Mouse (Mus musculus) forebrain, embryonic 12.5 days (tissue): Measurements from ENCODE around the gene Dcst1. TPM values are rescaled to one million over a fixed set of nuclear protein-coding genes. Genes with fewer than 3 reads are reported as not detected.

Experiments
- ATAC-seq: fragments of 200-750 bp; cut with Nextera tagmentation; 2 replicates; pipeline ENCODE4 v1.8.0; 2017; ENCODE audit warnings: moderate TSS enrichment; ENCODE audit not compliant: low FRiP score
- H3K27ac ChIP-seq: fragments of 300-500 bp; sonication (generic); 2 replicates; pipeline ENCODE4 v1.5.1; 2016; ENCODE audit warnings: mild to moderate bottlenecking
- H3K27me3 ChIP-seq: fragments of 300-500 bp; sonication (generic); 2 replicates; pipeline ENCODE4 v1.6.1; 2016; ENCODE audit warnings: mild to moderate bottlenecking
- H3K36me3 ChIP-seq: fragments of 300-500 bp; sonication (generic); replicated peaks from 2 replicates; pipeline ENCODE4 v1.6.1; 2016; ENCODE audit warnings: mild to moderate bottlenecking
- H3K4me1 ChIP-seq: fragments of 300-500 bp; sonication (generic); 2 replicates; pipeline ENCODE4 v1.6.1; 2016
- H3K4me2 ChIP-seq: fragments of 300-500 bp; sonication (generic); 2 replicates; pipeline ENCODE4 v1.6.1; 2016; ENCODE audit warnings: mild to moderate bottlenecking, moderate library complexity
- H3K4me3 ChIP-seq: fragments of 300-500 bp; sonication (generic); replicated peaks from 2 replicates; pipeline ENCODE4 v1.5.1; 2016; ENCODE audit warnings: mild to moderate bottlenecking
- H3K9ac ChIP-seq: fragments of 300-500 bp; sonication (generic); 2 replicates; pipeline ENCODE4 v1.6.1; 2016; ENCODE audit warnings: mild to moderate bottlenecking
- H3K9me3 ChIP-seq: fragments of 300-500 bp; sonication (generic); 2 replicates; pipeline ENCODE4 v1.6.1; 2016
- WGBS: fragments of 180-500 bp; shearing (Covaris S2); methylation state at CpG from one replicate; pipeline ENCODE4 v1.1.7; 2016; 5-methylcytosine and 5-hydroxymethylcytosine counted together
- polyA plus RNA-seq: library from polyadenylated mRNA; unstranded; fragments of >200 nt; fragmentation: Nextera tagmentation; extraction: Ambion mirVana; gene quantifications from 2 replicates; pipeline ENCODE4 v1.2.1, GENCODE M21; 2016

Gene Dcst1
- polyA plus RNA-seq, 1 experiment from 2014 or later: 0.36 TPM

- H3K9ac ChIP-seq: peak overlapping the region; percentile 90
- H3K4me2 ChIP-seq: peak overlapping the region; percentile 70
- H3K27ac ChIP-seq: peak overlapping the region; percentile 92
- WGBS: 3% methylated on average over 6 of the region's 6 CpGs
- H3K27me3 ChIP-seq: no peaks in the 10 kb centered on the region
- peaks cover 64% of the 10 kb centered on the region for H3K4me1 ChIP-seq
- no peaks in the 10 kb centered on the region for H3K9me3 ChIP-seq
- ATAC-seq: no peak
- H3K4me3 ChIP-seq: peak overlapping the region; percentile 84
- H3K36me3 ChIP-seq: peaks cover 24% of the 10 kb centered on the region
These were observed 28.5 kb downstream of the Dcst1 start for GRCm38 (mm10) chr3:89336529-89336928.

- Histone ChIP-seq H3K4me3 (no peak overlapping the region), H3K4me1 (peaks cover 57% of the 10 kb centered on the region)
These were observed 32.0 kb downstream of the Dcst1 start for GRCm38 (mm10) chr3:89333053-89333452.

GRCm38 (mm10) chr3:89332476-89332875 is 32.6 kb downstream of the Dcst1 start:
- Histone ChIP-seq H3K4me1 (peaks cover 57% of the 10 kb centered on the region), H3K4me3 (no peak overlapping the region), H3K4me2 (peak overlapping the region; percentile 5), H3K36me3 (peaks cover 24% of the 10 kb centered on the region), H3K27ac (peak overlapping the region; percentile 74), H3K27me3 (peaks cover 13% of the 10 kb centered on the region; the same call in 1 of the 2 replicates), H3K9me3 (no peaks in the 10 kb centered on the region), H3K9ac (no peak overlapping the region)
- ATAC-seq: peak; percentile 14; the same call in 1 of the 2 replicates
- WGBS: 39% methylated on average over 12 of the region's 12 CpGs

More at GRCm38 (mm10) chr3:89333053-89333452, 32.0 kb downstream of the Dcst1 start:
- H3K4me2 ChIP-seq: peak overlapping the region; percentile 5; the same call in 1 of the 2 replicates
- no peak overlapping the region for H3K9ac ChIP-seq
- WGBS: 72% methylated on average over 11 of the region's 11 CpGs
- peaks cover 7% of the 10 kb centered on the region; the same call in 1 of the 2 replicates for H3K27me3 ChIP-seq
- H3K36me3 ChIP-seq: peaks cover 24% of the 10 kb centered on the region
- no peaks in the 10 kb centered on the region for H3K9me3 ChIP-seq
- H3K27ac ChIP-seq: peak overlapping the region; percentile 74
- no peak for ATAC-seq

- Histone ChIP-seq H3K4me3 (no peak overlapping the region), H3K27me3 (peaks cover 14% of the 10 kb centered on the region; the same call in 1 of the 2 replicates), H3K36me3 (peaks cover 24% of the 10 kb centered on the region), H3K4me2 (no peak overlapping the region), H3K9me3 (no peaks in the 10 kb centered on the region), H3K27ac (peak overlapping the region; percentile 74; the same call in 1 of the 2 replicates), H3K9ac (no peak overlapping the region), H3K4me1 (peaks cover 55% of the 10 kb centered on the region)
- ATAC-seq: no peak
- WGBS: 32% methylated on average over 10 of the region's 10 CpGs
These were observed 33.0 kb downstream of the Dcst1 start for GRCm38 (mm10) chr3:89332013-89332412.

- Histone ChIP-seq H3K4me1 (peaks cover 51% of the 10 kb centered on the region), H3K27me3 (peaks cover 14% of the 10 kb centered on the region; the same call in 1 of the 2 replicates), H3K9me3 (no peaks in the 10 kb centered on the region), H3K4me2 (no peak overlapping the region), H3K36me3 (peaks cover 24% of the 10 kb centered on the region), H3K4me3 (no peak overlapping the region), H3K9ac (no peak overlapping the region), H3K27ac (no peak overlapping the region)
- WGBS: 73% methylated on average over 13 of the region's 13 CpGs
- no peak for ATAC-seq
These were observed 33.5 kb downstream of the Dcst1 start for GRCm38 (mm10) chr3:89331561-89331960.

GRCm38 (mm10) chr3:89330948-89331347 is 34.1 kb downstream of the Dcst1 start:
- no peak for ATAC-seq
- 19% methylated on average over 10 of the region's 10 CpGs for WGBS
- Histone ChIP-seq H3K9ac (no peak overlapping the region), H3K27ac (0 out of 2 replicates have a peak overlapping the region, but pooled peaks have one; percentile 19), H3K27me3 (peaks cover 14% of the 10 kb centered on the region; the same call in 1 of the 2 replicates), H3K4me3 (no peak overlapping the region), H3K4me2 (no peak overlapping the region), H3K9me3 (no peaks in the 10 kb centered on the region), H3K36me3 (peaks cover 24% of the 10 kb centered on the region), H3K4me1 (peaks cover 44% of the 10 kb centered on the region)

- H3K9ac ChIP-seq: no peak overlapping the region
- ATAC-seq: no peak
- H3K27me3 ChIP-seq: peaks cover 14% of the 10 kb centered on the region; the same call in 1 of the 2 replicates
- peaks cover 24% of the 10 kb centered on the region for H3K36me3 ChIP-seq
- 47% methylated on average over 3 of the region's 3 CpGs for WGBS
- H3K4me1 ChIP-seq: peaks cover 40% of the 10 kb centered on the region
- no peak overlapping the region for H3K4me2 ChIP-seq
- H3K27ac ChIP-seq: peak overlapping the region; percentile 19
- no peaks in the 10 kb centered on the region for H3K9me3 ChIP-seq
- H3K4me3 ChIP-seq: no peak overlapping the region
These were observed 34.7 kb downstream of the Dcst1 start for GRCm38 (mm10) chr3:89330346-89330745.

- 13% methylated on average over 4 of the region's 4 CpGs for WGBS
- Histone ChIP-seq H3K4me1 (peaks cover 40% of the 10 kb centered on the region), H3K4me3 (no peak overlapping the region), H3K9me3 (no peaks in the 10 kb centered on the region), H3K27ac (no peak overlapping the region), H3K36me3 (peaks cover 7% of the 10 kb centered on the region), H3K9ac (no peak overlapping the region), H3K4me2 (no peak overlapping the region), H3K27me3 (peaks cover 23% of the 10 kb centered on the region; the same call in 1 of the 2 replicates)
- ATAC-seq: no peak
These were observed 36.4 kb downstream of the Dcst1 start for GRCm38 (mm10) chr3:89328623-89329022.

- Histone ChIP-seq H3K4me2 (no peak overlapping the region), H3K4me3 (no peak overlapping the region), H3K4me1 (peaks cover 38% of the 10 kb centered on the region), H3K36me3 (no peaks in the 10 kb centered on the region), H3K9me3 (no peaks in the 10 kb centered on the region), H3K9ac (no peak overlapping the region), H3K27ac (no peak overlapping the region), H3K27me3 (peaks cover 34% of the 10 kb centered on the region)
- WGBS: 69% methylated on average over 9 of the region's 9 CpGs
- no peak for ATAC-seq
These were observed 37.6 kb downstream of the Dcst1 start for GRCm38 (mm10) chr3:89327371-89327870.

GRCm38 (mm10) chr3:89325882-89326281 is 39.2 kb downstream of the Dcst1 start:
- Histone ChIP-seq H3K27me3 (peaks cover 49% of the 10 kb centered on the region), H3K9me3 (no peaks in the 10 kb centered on the region), H3K9ac (no peak overlapping the region), H3K36me3 (no peaks in the 10 kb centered on the region), H3K4me2 (no peak overlapping the region), H3K4me1 (peaks cover 38% of the 10 kb centered on the region), H3K4me3 (no peak overlapping the region), H3K27ac (no peak overlapping the region)
- no peak for ATAC-seq
- WGBS: 88% methylated on average over 8 of the region's 8 CpGs

- Histone ChIP-seq H3K4me3 (peak within 1 kb of the TSS; percentile 63), H3K4me2 (peak within 1 kb of the TSS; percentile 95), H3K36me3 (no peaks in the 10 kb centered on the region), H3K9ac (peak within 1 kb of the TSS; percentile 70), H3K27ac (peak within 1 kb of the TSS; percentile 71), H3K4me1 (peaks cover 51% of the 10 kb centered on the region), H3K27me3 (peaks cover 70% of the 10 kb centered on the region), H3K9me3 (no peaks in the 10 kb centered on the region)
- WGBS: under 1% methylated on average over 53 of the region's 53 CpGs
- peak; percentile 61 for ATAC-seq
These were observed 42.4 kb downstream of the Dcst1 start, which contains the start of gene Efna3 for GRCm38 (mm10) chr3:89322514-89323165. Efna3 (minus strand) TSS chr3:89322965.

GRCm38 (mm10) chr3:89322131-89322500 is 42.9 kb downstream of the Dcst1 start:
- Histone ChIP-seq H3K36me3 (no peaks in the 10 kb centered on the region), H3K27ac (peak overlapping the region; percentile 71), H3K27me3 (peaks cover 72% of the 10 kb centered on the region), H3K4me1 (peaks cover 56% of the 10 kb centered on the region), H3K9ac (peak overlapping the region; percentile 70), H3K4me2 (peak overlapping the region; percentile 95), H3K9me3 (no peaks in the 10 kb centered on the region), H3K4me3 (peak overlapping the region; percentile 63)
- peak; percentile 5; the same call in 1 of the 2 replicates for ATAC-seq
- WGBS: 0% methylated on average over 14 of the region's 14 CpGs
